Mouse (Mus musculus) lung, postnatal 0 days (tissue): ENCODE data around the gene Padi2. TPM values are rescaled to one million over a fixed set of nuclear protein-coding genes. Genes with fewer than 3 reads are reported as not detected.

Experiments used
- ATAC-seq: fragments of 200-750 bp; cut with Nextera tagmentation; 2 replicates; pipeline ENCODE4 v1.8.0; 2017; ENCODE audit warnings: moderate library complexity
- DNase-seq: peaks from one replicate; pipeline ENCODE4 v3.0.0-alpha.2; 2016; ENCODE audit warnings: low spot score
- H3K27ac ChIP-seq: fragments of 300-500 bp; sonication (generic); 2 replicates; pipeline ENCODE4 v1.5.1; 2014; ENCODE audit warnings: antibody characterized with exemption, mild to moderate bottlenecking, low read length, mixed read lengths
- H3K27me3 ChIP-seq: fragments of 300-500 bp; sonication (generic); replicated peaks from 2 replicates; pipeline ENCODE4 v1.6.1; 2014; ENCODE audit warnings: low read length, mixed read lengths; ENCODE audit not compliant: insufficient read depth
- H3K36me3 ChIP-seq: fragments of 300-500 bp; sonication (generic); 2 replicates; pipeline ENCODE4 v1.6.1; 2014; ENCODE audit warnings: low read length, mixed read lengths; ENCODE audit not compliant: insufficient read depth
- H3K4me1 ChIP-seq: fragments of 300-500 bp; sonication (generic); 2 replicates; pipeline ENCODE4 v1.6.1; 2014; ENCODE audit warnings: antibody characterized with exemption, low read depth, low read length, mixed read lengths; ENCODE audit not compliant: insufficient read depth
- H3K4me2 ChIP-seq: fragments of 300-500 bp; sonication (generic); replicated peaks from 2 replicates; pipeline ENCODE4 v1.6.1; 2014; ENCODE audit warnings: low read depth, mild to moderate bottlenecking, low read length, moderate library complexity, mixed read lengths
- H3K4me3 ChIP-seq: fragments of 300-500 bp; sonication (generic); 2 replicates; pipeline ENCODE4 v1.5.1; 2014; ENCODE audit warnings: low read depth, low read length
- H3K9ac ChIP-seq: fragments of 300-500 bp; sonication (generic); replicated peaks from 2 replicates; pipeline ENCODE4 v1.6.1; 2014; ENCODE audit warnings: low read depth, mild to moderate bottlenecking
- H3K9me3 ChIP-seq: fragments of 300-500 bp; sonication (generic); 2 replicates; pipeline ENCODE4 v1.6.1; 2016; ENCODE audit warnings: low read length, mixed read lengths
- CTCF ChIP-seq: IDR thresholded peaks from 2 replicates; pipeline ENCODE4 v1.5.1; 2016; ENCODE audit warnings: antibody characterized with exemption, mild to moderate bottlenecking
- EP300 ChIP-seq: IDR thresholded peaks from 2 replicates; pipeline ENCODE4 v1.6.1; 2016; ENCODE audit warnings: antibody characterized with exemption, mild to moderate bottlenecking, control low read depth
- WGBS: fragments of 180-500 bp; shearing (Covaris S2); extraction: QIAGEN DNeasy Blood & Tissue Kit; methylation state at CpG from one replicate; pipeline ENCODE4 v1.1.7; 2014; 5-methylcytosine and 5-hydroxymethylcytosine counted together
- polyA plus RNA-seq: library from polyadenylated mRNA; unstranded; fragments of >200 nt; fragmentation: Nextera tagmentation; extraction: Ambion mirVana; gene quantifications from 2 replicates; pipeline ENCODE4 v1.2.1, GENCODE M21; 2015

Padi2 gene
- polyA plus RNA-seq, 1 experiment from 2014 or later, result 0.94 TPM

- ATAC-seq (peak; percentile 29), DNase-seq (no peak)
- WGBS, result 34% methylated on average over 5 of the region's 5 CpGs
- no peak for TF ChIP-seq CTCF
- no peak for TF ChIP-seq EP300
- Histone ChIP-seq H3K9me3 (no peaks in the 10 kb centered on the region), H3K36me3 (no peaks in the 10 kb centered on the region), H3K4me3 (no peak overlapping the region), H3K27me3 (no peaks in the 10 kb centered on the region), H3K4me1 (no peaks in the 10 kb centered on the region), H3K27ac (no peak overlapping the region), H3K9ac (no peak overlapping the region), H3K4me2 (no peak overlapping the region)
Measured at GRCm38 (mm10) chr4:140872686-140872992, 33.5 kb upstream of the Padi2 start.

DNA sequence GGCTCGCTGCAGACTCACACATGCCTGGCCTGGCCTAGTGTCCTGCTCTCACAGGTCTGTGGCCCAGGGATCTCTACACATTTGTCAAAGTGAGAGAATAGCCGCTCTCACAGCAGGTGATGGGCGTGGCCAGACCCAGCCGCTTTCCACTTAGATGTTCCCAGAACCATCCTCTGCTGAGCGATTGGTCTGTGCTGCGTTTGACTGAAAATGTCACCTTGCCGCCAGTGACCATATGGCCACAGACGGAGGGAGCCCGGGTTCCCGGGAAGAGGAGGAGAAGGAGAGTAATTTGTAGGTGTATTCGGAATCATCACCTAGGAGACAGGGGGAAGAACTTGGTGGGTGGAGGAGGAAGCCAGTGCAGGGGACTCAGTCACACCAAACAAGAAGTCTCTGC, 33.1 kb upstream of the Padi2 start:
- Histone ChIP-seq H3K9me3 (no peaks in the 10 kb centered on the region), H3K27ac (no peak overlapping the region), H3K4me1 (no peaks in the 10 kb centered on the region), H3K36me3 (no peaks in the 10 kb centered on the region), H3K4me2 (no peak overlapping the region), H3K27me3 (no peaks in the 10 kb centered on the region), H3K9ac (no peak overlapping the region), H3K4me3 (no peak overlapping the region)
- 45% methylated on average over 11 of the region's 11 CpGs for WGBS
- ATAC-seq (no peak), DNase-seq (no peak)
- TF ChIP-seq EP300 (no peak), CTCF (no peak)

DNA sequence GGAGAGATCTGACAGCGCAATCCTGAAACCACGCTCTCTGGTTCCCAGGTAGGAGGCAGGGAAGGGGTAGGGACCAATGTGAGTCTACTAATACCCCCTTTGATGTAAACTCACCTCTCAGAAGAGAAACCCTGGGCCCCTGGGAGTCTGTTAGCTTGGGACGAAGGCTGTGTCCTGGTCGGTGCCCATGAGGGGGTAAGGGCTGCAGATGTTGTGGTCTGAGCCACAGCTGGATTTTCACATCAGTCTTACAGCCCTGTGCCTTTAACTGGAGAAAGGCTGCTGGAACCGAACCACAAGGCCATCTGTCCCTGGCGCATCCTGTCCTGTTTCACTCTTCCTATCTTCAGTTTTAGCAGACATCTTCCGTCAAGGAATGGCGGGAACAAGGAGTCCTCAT, 30.0 kb upstream of the Padi2 start:
- no peak for TF ChIP-seq CTCF
- TF ChIP-seq EP300, result no peak
- ATAC-seq, result no peak
- no peak overlapping the region for H3K4me3 ChIP-seq
- no peak for DNase-seq
- H3K9me3 ChIP-seq, result no peaks in the 10 kb centered on the region
- no peak overlapping the region for H3K9ac ChIP-seq
- 74% methylated on average over 8 of the region's 8 CpGs for WGBS
- no peaks in the 10 kb centered on the region for H3K4me1 ChIP-seq
- no peak overlapping the region for H3K27ac ChIP-seq
- H3K36me3 ChIP-seq, result no peaks in the 10 kb centered on the region
- no peak overlapping the region for H3K4me2 ChIP-seq
- no peaks in the 10 kb centered on the region for H3K27me3 ChIP-seq

- H3K4me1 ChIP-seq, result no peaks in the 10 kb centered on the region
- TF ChIP-seq CTCF (no peak), EP300 (no peak)
- H3K4me2 ChIP-seq, result no peak overlapping the region
- ATAC-seq (no peak), DNase-seq (no peak)
- no peaks in the 10 kb centered on the region for H3K9me3 ChIP-seq
- H3K4me3 ChIP-seq, result no peak overlapping the region
- 42% methylated on average over 6 of the region's 6 CpGs for WGBS
- no peak overlapping the region for H3K9ac ChIP-seq
- no peak overlapping the region for H3K27ac ChIP-seq
- H3K36me3 ChIP-seq, result no peaks in the 10 kb centered on the region
- no peaks in the 10 kb centered on the region for H3K27me3 ChIP-seq
Measured at GRCm38 (mm10) chr4:140876681-140877080, 29.5 kb upstream of the Padi2 start.

- 73% methylated on average over 9 of the region's 9 CpGs for WGBS
- DNase-seq (no peak), ATAC-seq (no peak)
- H3K4me3 ChIP-seq, result no peak overlapping the region
- TF ChIP-seq CTCF (no peak), EP300 (no peak)
- no peak overlapping the region for H3K9ac ChIP-seq
- H3K4me2 ChIP-seq, result no peak overlapping the region
- H3K4me1 ChIP-seq, result no peaks in the 10 kb centered on the region
- no peaks in the 10 kb centered on the region for H3K27me3 ChIP-seq
- no peak overlapping the region for H3K27ac ChIP-seq
- H3K36me3 ChIP-seq, result no peaks in the 10 kb centered on the region
- no peaks in the 10 kb centered on the region for H3K9me3 ChIP-seq
Measured at GRCm38 (mm10) chr4:140877441-140877840, 28.7 kb upstream of the Padi2 start.

GRCm38 (mm10) chr4:140878655-140879054, 27.5 kb upstream of the Padi2 start:
- ATAC-seq, result no peak
- WGBS, result 87% methylated on average over 9 of the region's 9 CpGs
- Histone ChIP-seq H3K4me3 (no peak overlapping the region), H3K4me2 (no peak overlapping the region), H3K9me3 (no peaks in the 10 kb centered on the region), H3K9ac (no peak overlapping the region), H3K27ac (no peak overlapping the region), H3K36me3 (no peaks in the 10 kb centered on the region), H3K27me3 (no peaks in the 10 kb centered on the region), H3K4me1 (no peaks in the 10 kb centered on the region)
- no peak for DNase-seq
- no peak for TF ChIP-seq CTCF

DNA sequence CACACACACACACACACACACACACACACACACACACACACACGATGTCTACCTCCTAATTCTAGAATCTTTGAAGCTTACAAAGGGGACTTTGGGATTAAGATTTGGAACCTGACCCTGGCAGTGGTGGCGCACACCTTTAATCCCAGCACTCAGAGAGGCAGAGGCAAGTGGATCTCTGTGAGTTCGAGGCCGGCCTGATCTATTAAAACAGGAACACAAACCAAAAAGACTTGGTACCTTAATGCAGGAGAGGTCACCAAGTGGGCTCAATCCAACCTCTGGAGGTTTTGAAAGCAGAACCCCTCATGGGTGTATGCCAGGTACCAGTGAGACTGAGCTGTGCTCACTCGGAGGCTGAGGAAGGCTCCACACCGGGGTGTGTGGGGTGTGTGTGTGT, 27.0 kb upstream of the Padi2 start:
- H3K4me3 ChIP-seq, result no peak overlapping the region
- TF ChIP-seq CTCF, result no peak
- TF ChIP-seq EP300, result no peak
- 90% methylated on average over 4 of the region's 6 CpGs for WGBS

More for the DNA sequence above, 27.0 kb upstream of the Padi2 start:
- ATAC-seq (no peak), DNase-seq (no peak)
- Histone ChIP-seq H3K9me3 (no peaks in the 10 kb centered on the region), H3K27ac (no peak overlapping the region), H3K4me1 (no peaks in the 10 kb centered on the region), H3K4me2 (no peak overlapping the region), H3K27me3 (no peaks in the 10 kb centered on the region), H3K36me3 (no peaks in the 10 kb centered on the region), H3K9ac (no peak overlapping the region)
